Mouse (Mus musculus) erythroblast, embryonic 14.5 days (primary cell): ENCODE data around the gene Slc6a1. TPM values are rescaled to one million over a fixed set of nuclear protein-coding genes. Genes with fewer than 3 reads are reported as not detected.

Source experiments
- H3K27me3 ChIP-seq: 2 replicates; pipeline ENCODE4 v1.6.1; 2012; ENCODE audit warnings: inconsistent platforms; ENCODE audit not compliant: control insufficient read depth
- H3K36me3 ChIP-seq: 2 replicates; pipeline ENCODE4 v1.6.1; 2012; ENCODE audit warnings: mild to moderate bottlenecking, inconsistent platforms; ENCODE audit not compliant: control insufficient read depth
- H3K4me1 ChIP-seq: 2 replicates; pipeline ENCODE4 v1.6.1; 2012; ENCODE audit warnings: inconsistent platforms; ENCODE audit not compliant: control insufficient read depth
- H3K4me3 ChIP-seq: replicated peaks from 2 replicates; pipeline ENCODE3; 2012; ENCODE audit warnings: moderate library complexity, mild to moderate bottlenecking, inconsistent platforms
- H3K9me3 ChIP-seq: 2 replicates; pipeline ENCODE4 v1.6.1; 2012; ENCODE audit warnings: low read length, inconsistent platforms, mixed read lengths; ENCODE audit not compliant: control insufficient read depth
- GATA1 ChIP-seq: IDR thresholded peaks from 2 replicates; pipeline ENCODE4 v1.6.1; 2012; ENCODE audit warnings: low read length, inconsistent platforms, mixed read lengths
- TAL1 ChIP-seq: IDR thresholded peaks from 3 replicates; pipeline ENCODE4 v1.6.1; 2012; ENCODE audit warnings: low read length, inconsistent platforms, mixed read lengths
- polyA plus RNA-seq: library from polyadenylated mRNA; stranded (reverse); fragments of >175 nt; gene quantifications from 2 replicates; pipeline ENCODE4 v1.2.3, GENCODE M21; 2012

Gene Slc6a1
- polyA plus RNA-seq, 1 experiment: not detected

DNA sequence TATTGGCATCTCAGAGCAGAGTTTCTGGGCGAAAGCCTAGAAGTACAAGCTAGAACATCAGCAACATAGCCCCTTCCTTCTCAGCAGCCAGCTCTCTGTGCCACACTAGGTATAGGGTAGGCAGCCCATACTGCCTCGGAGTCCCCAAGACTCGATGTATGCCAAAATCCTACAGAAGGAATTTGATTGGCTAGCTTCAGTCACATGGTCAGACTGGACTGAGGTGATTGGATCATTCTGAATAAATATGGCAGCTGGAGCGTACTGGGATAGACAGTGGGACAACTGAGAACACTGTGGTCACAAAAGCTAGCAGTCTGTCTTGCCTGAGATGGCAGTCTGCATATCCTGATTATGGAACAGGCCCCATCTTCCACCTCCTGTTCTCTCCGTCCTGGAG lies 17.3 kb downstream of the Slc6a1 start:
- H3K4me1 ChIP-seq: no peaks in the 10 kb centered on the region
- no peaks in the 10 kb centered on the region for H3K9me3 ChIP-seq
- H3K27me3 ChIP-seq: no peaks in the 10 kb centered on the region
- H3K36me3 ChIP-seq: no peaks in the 10 kb centered on the region
- no peak overlapping the region for H3K4me3 ChIP-seq
- TF ChIP-seq TAL1: no peak
- no peak for TF ChIP-seq GATA1

DNA sequence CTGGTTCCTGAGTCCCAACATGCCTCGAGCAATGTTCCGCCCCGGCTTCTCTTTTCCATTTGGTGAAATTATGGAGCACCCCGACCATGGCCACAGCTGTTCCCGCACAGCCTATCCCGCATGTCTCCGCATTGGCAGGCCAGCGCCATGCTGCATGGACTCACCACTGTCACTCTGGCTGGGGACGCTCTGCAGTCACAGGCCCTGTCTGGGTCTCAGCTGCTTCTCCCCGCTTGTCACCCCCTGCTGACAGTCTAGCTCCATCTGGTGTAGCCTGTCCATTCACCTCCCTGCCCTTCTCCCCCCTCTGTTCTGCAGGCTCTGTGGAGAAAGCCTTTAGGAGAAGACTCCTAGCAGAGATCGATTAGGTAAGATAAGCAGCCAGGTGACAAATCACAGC lies 18.3 kb downstream of the Slc6a1 start:
- no peaks in the 10 kb centered on the region for H3K9me3 ChIP-seq

DNA sequence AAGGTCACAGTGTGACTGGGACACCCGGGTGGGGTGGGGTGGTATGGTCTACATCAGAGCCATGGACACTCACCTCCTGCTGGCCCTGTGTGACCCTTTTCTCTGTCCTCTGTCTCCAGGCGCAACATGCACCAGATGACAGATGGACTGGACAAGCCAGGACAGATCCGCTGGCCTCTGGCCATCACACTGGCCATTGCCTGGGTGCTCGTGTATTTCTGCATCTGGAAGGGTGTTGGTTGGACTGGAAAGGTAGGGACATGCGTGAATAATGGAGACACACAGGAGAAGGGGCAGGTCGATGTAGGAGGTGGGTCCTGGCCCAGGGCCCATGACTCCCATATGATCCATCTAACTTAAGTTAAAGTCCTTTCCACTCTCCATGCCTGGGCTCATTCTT lies 22.2 kb downstream of the Slc6a1 start:
- Histone ChIP-seq H3K4me3 (no peak overlapping the region), H3K9me3 (no peaks in the 10 kb centered on the region), H3K4me1 (no peaks in the 10 kb centered on the region; the same call in 1 of the 2 replicates), H3K27me3 (no peaks in the 10 kb centered on the region; the same call in 1 of the 2 replicates), H3K36me3 (no peaks in the 10 kb centered on the region)
- no peak for TF ChIP-seq GATA1
- TF ChIP-seq TAL1: no peak

More for the DNA sequence above, 18.3 kb downstream of the Slc6a1 start:
- Histone ChIP-seq H3K4me1 (no peaks in the 10 kb centered on the region), H3K4me3 (no peak overlapping the region), H3K27me3 (no peaks in the 10 kb centered on the region), H3K36me3 (no peaks in the 10 kb centered on the region)
- TF ChIP-seq GATA1: no peak
- no peak for TF ChIP-seq TAL1

DNA sequence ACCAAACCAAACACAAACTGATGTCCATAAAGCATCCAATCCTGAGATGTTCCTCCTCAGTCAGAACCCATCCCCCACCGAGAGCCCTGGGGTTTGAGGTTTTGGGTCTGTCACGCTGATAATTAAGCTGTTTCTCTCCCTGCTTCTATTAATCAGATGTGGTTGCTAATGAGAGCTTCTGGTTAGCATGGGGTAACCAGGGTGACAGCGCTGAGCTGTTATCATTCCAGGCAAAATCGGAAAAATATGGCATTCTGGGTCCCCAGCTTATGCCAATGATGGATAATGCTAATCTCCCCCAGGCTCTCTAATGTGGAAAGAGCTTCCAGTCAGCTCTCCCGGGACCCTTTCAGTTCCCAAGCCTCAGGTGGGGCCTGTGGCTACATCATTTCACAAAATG lies 38.1 kb downstream of the Slc6a1 start:
- Histone ChIP-seq H3K27me3 (no peaks in the 10 kb centered on the region), H3K4me3 (no peak overlapping the region), H3K9me3 (peaks cover 6% of the 10 kb centered on the region), H3K4me1 (no peaks in the 10 kb centered on the region), H3K36me3 (no peaks in the 10 kb centered on the region)
- TF ChIP-seq TAL1 (no peak), GATA1 (no peak)

DNA sequence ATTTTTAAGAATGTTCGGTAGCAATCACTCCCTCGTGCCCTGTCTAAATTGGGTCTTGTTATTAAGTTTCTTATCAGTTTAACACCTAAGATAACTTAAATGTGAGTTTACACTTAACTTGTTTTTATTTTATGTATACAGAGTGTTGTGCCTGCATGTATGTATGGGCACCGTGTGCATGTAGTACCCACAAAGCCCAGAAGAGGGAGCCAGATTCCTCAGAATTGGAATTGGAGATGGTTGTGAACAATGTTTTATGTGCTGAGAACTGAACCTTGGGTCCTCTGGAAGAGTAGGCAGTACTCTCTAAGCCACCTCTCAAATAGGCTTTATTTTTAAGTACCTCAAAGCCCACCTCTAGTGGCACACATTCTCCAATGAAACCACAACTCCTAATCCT lies 38.7 kb downstream of the Slc6a1 start:
- H3K9me3 ChIP-seq: peaks cover 6% of the 10 kb centered on the region
- TF ChIP-seq GATA1: no peak
- no peak overlapping the region for H3K4me3 ChIP-seq
- H3K27me3 ChIP-seq: no peaks in the 10 kb centered on the region
- H3K4me1 ChIP-seq: no peaks in the 10 kb centered on the region
- no peaks in the 10 kb centered on the region for H3K36me3 ChIP-seq

DNA sequence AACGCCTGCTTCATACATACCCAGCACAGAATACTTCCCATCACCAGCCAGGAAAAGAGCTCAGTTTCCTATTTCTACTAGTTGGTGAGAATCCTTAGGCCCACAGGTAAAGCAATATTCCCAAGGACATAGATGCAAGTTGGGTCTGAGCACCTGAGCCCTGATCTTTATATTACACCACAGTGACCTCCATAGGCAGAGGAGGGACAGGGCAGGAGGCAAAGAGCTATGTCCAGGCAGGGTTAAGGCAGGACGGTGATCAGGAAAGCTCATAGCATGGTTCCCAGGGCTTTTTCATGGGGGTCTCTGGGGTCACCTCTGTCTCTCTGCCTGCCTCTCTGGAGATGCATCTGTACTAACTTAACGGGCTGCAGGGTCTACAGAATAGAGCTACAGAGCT lies 40.5 kb downstream of the Slc6a1 start:
- Histone ChIP-seq H3K9me3 (peaks cover 6% of the 10 kb centered on the region), H3K36me3 (no peaks in the 10 kb centered on the region)
- TF ChIP-seq GATA1: no peak
- no peak for TF ChIP-seq TAL1

DNA sequence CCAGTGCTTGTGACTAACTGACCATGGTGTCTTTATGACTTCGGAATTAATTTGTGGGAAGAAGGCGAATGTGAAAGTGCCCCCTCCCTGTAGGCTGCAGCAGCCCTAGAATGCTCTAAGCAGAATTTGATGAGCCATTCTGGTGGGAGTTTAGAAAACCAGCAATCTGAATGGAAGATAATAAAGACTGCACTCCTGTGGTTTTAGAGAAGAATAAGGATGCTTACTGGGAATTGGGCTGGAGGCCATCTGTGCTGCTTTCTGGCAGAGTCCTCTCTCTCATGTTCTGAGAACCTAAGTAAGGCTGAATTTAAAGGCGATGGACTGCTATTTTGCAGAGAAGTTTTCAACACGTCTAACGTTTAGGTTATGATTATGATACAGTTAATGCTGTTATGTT lies 42.4 kb downstream of the Slc6a1 start:
- Histone ChIP-seq H3K9me3 (peaks cover 6% of the 10 kb centered on the region), H3K27me3 (no peaks in the 10 kb centered on the region), H3K4me1 (no peaks in the 10 kb centered on the region), H3K4me3 (no peak overlapping the region), H3K36me3 (no peaks in the 10 kb centered on the region)
- no peak for TF ChIP-seq TAL1

More for the DNA sequence above, 40.5 kb downstream of the Slc6a1 start:
- Histone ChIP-seq H3K4me1 (no peaks in the 10 kb centered on the region), H3K27me3 (no peaks in the 10 kb centered on the region), H3K4me3 (no peak overlapping the region)

GRCm38 (mm10) chr6:114329597-114330470 lies 47.4 kb downstream of the Slc6a1 start:
- no peaks in the 10 kb centered on the region for H3K27me3 ChIP-seq
- TF ChIP-seq GATA1: no peak
- no peak for TF ChIP-seq TAL1
- no peaks in the 10 kb centered on the region for H3K36me3 ChIP-seq
- H3K4me3 ChIP-seq: no peak overlapping the region
- H3K4me1 ChIP-seq: no peaks in the 10 kb centered on the region
- H3K9me3 ChIP-seq: no peaks in the 10 kb centered on the region

DNA sequence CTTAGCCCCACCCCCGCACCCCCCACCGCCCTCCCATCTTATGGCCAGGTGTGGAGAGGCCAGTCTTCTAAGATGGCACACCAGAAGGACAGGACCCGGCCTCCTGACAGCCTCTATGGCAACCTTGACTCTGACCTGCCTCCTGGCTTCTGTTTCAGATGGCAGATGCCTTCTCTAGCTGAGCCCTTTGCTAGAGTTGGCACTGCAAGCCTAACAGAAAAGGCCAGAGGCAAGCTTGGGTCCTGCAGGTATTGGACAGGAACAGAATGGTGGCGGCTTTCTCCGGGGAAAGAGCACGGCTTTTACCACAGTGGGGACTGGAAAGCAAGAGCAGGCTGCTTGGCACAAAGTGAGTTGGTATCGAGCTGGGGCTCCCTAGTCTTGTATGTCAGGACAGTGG lies 49.5 kb downstream of the Slc6a1 start:
- H3K4me3 ChIP-seq: no peak overlapping the region
- H3K9me3 ChIP-seq: no peaks in the 10 kb centered on the region
- no peaks in the 10 kb centered on the region for H3K36me3 ChIP-seq
- no peaks in the 10 kb centered on the region for H3K4me1 ChIP-seq
- no peaks in the 10 kb centered on the region for H3K27me3 ChIP-seq
- TF ChIP-seq GATA1: no peak
- no peak for TF ChIP-seq TAL1
